Mouse (Mus musculus): ENCODE data around the gene Bcas3. TPM values are rescaled to one million over a fixed set of nuclear protein-coding genes. Genes with fewer than 3 reads are reported as not detected.
A peak's percentile ranks its signal among the peaks of the same experiment; 100 is the strongest.

The Bcas3 gene
- polyA plus RNA-seq, 1 experiment from 2014 or later = 31.2 TPM

DNA sequence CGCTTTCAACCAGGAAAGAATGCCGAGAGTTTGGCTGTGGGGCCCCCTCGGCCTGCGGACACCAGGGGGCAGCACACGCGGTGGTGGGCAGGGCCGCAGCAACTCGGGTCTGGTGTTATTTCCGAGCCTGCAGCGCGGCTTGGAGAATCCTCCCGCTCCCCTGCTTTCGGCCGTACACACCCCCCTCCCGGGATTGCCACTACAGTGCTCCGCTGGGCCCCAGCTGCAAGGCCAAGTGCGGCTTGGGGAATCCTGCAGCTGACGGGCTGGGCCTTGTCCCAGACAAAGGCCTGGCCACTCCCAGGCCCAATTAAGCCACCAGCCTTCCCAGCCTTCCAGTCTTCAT is 490.4 kb downstream of the Bcas3 start:
- DNase-seq (ENCODE audit: low spot score) (peak; percentile 90), ATAC-seq (replicated peaks; ENCODE audit: insufficient number of reproducible peaks, low FRiP score, low TSS enrichment, low read depth) (peak; percentile 61)
- H3K27me3 ChIP-seq (ENCODE audit: control insufficient read depth, insufficient read depth, low read length) = peaks cover 9% of the 10 kb centered on the region
- H3K9ac ChIP-seq (replicated peaks; ENCODE audit: low read length) = peak overlapping the region; percentile 80
- under 1% methylated on average over 18 of the region's 18 CpGs for WGBS
- peak overlapping the region; percentile 87 for H3K4me2 ChIP-seq (ENCODE audit: low read depth, low read length)
- no peaks in the 10 kb centered on the region for H3K9me3 ChIP-seq (replicated peaks; ENCODE audit: control insufficient read depth, low read length)
- H3K4me3 ChIP-seq (ENCODE audit: low read depth, low read length) = peak overlapping the region; percentile 79
- H3K4me1 ChIP-seq (ENCODE audit: control insufficient read depth, insufficient read depth, low read length) = peaks cover 2% of the 10 kb centered on the region
- peak overlapping the region; percentile 81 for H3K27ac ChIP-seq (replicated peaks; ENCODE audit: low read depth, low read length)
- H3K36me3 ChIP-seq (replicated peaks; ENCODE audit: control insufficient read depth, insufficient read depth, low read depth, low read length) = no peaks in the 10 kb centered on the region

DNA sequence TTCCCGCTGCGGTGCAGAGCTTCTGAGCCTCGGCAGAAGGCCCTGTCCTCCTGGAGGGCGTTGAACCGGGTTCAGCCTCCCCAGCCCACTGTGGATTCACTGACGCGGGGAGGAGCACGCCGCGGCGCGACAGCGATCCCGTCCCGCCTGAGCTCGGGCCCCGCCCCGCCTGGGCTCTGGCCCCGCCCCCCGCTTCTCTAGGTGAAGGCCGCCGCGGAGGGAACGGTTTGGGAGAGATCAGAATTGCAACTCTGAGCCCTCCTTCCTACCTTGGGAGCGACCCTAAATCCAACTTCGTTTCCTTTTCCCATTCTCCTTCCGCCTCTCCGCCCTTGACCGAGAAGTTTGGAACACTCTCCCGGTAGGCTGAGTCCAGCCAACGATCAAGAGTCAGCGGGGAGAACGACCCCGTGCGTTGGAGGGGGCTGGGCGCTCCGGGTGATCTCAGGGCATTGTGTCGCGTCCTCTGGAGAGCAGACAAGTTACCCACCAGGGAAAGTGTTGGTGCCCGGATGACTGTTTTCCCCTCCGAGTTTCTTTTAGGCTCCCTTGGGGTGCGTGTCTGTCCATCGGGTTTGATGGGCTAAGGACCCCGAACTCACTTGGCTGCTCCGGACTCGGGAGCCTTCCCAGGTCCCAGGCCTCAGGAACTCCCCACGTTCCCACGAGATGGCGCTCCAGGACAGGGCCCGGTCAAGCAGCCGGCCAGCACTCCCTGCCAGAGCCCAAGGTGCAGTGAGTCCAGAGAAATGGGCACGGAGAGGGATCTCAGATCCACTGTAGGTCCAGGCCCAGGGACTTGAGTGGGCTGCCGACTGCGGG is 491.4 kb downstream of the Bcas3 start:
- no peaks in the 10 kb centered on the region for H3K36me3 ChIP-seq (replicated peaks; ENCODE audit: control insufficient read depth, insufficient read depth, low read depth, low read length)
- peak overlapping the region; percentile 87 for H3K4me2 ChIP-seq (ENCODE audit: low read depth, low read length)
- peaks cover 8% of the 10 kb centered on the region for H3K27me3 ChIP-seq (ENCODE audit: control insufficient read depth, insufficient read depth, low read length)
- WGBS = under 1% methylated on average over 51 of the region's 54 CpGs
- DNase-seq (ENCODE audit: low spot score) = peak; percentile 91
- H3K27ac ChIP-seq (replicated peaks; ENCODE audit: low read depth, low read length) = peak overlapping the region; percentile 81
- peak overlapping the region; percentile 79 for H3K4me3 ChIP-seq (ENCODE audit: low read depth, low read length)
- H3K9ac ChIP-seq (replicated peaks; ENCODE audit: low read length) = peak overlapping the region; percentile 80
- peak; percentile 31 for ATAC-seq (replicated peaks; ENCODE audit: insufficient number of reproducible peaks, low FRiP score, low TSS enrichment, low read depth)
- H3K9me3 ChIP-seq (replicated peaks; ENCODE audit: control insufficient read depth, low read length) = no peaks in the 10 kb centered on the region
- H3K4me1 ChIP-seq (ENCODE audit: control insufficient read depth, insufficient read depth, low read length) = peaks cover 2% of the 10 kb centered on the region; the same call in 1 of the 2 replicates

DNA sequence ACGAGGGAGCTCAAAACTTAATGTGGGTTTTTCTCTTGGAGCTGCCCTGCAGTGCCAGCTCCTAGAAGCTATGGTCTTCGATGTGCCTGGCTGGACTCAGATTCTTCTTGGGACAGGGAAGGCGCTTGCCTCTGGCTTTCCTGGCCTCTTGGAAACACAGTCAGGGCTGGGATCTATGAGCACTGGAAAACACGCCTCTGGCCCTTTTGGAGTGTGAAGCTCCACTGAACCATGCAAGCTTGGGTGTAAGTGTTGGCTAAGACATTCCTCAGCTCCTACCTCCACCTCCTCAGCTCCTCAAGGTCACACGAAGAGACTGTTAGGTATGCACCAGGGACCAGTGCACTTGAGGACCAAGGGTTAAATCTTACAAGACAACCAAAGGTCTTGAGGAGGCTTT is 492.0 kb downstream of the Bcas3 start:
- peak overlapping the region; percentile 81; the same call in 1 of the 2 replicates for H3K27ac ChIP-seq (replicated peaks; ENCODE audit: low read depth, low read length)
- H3K36me3 ChIP-seq (replicated peaks; ENCODE audit: control insufficient read depth, insufficient read depth, low read depth, low read length) = no peaks in the 10 kb centered on the region
- no peaks in the 10 kb centered on the region for H3K9me3 ChIP-seq (replicated peaks; ENCODE audit: control insufficient read depth, low read length)
- H3K27me3 ChIP-seq (ENCODE audit: control insufficient read depth, insufficient read depth, low read length) = peaks cover 5% of the 10 kb centered on the region
- H3K4me3 ChIP-seq (ENCODE audit: low read depth, low read length) = peak overlapping the region; percentile 79
- H3K4me2 ChIP-seq (ENCODE audit: low read depth, low read length) = peak overlapping the region; percentile 87
- WGBS = 28% methylated on average over 5 of the region's 5 CpGs
- no peak for DNase-seq (ENCODE audit: low spot score)
- peaks cover 2% of the 10 kb centered on the region; the same call in 1 of the 2 replicates for H3K4me1 ChIP-seq (ENCODE audit: control insufficient read depth, insufficient read depth, low read length)
- no peak for ATAC-seq (replicated peaks; ENCODE audit: insufficient number of reproducible peaks, low FRiP score, low TSS enrichment, low read depth)
- peak overlapping the region; percentile 80 for H3K9ac ChIP-seq (replicated peaks; ENCODE audit: low read length)

DNA sequence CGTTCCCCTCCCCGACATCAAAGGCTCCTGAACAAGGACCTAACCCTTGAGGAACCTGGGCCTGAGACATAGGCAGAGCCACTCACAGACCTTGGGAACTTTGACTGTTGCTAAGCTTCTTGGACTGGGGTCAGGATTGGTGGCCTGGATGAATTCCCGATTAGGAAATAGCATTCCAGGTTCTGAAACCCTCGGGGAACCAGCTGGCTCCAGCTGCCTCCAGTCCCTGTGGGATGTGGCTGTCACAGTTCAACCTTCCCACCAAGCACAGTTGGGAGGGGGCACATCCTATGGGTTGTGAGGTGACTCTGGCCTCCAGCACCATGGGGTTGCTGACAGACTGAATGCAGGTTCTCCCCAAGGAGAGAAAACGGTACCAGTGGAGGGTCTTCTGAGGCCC is 493.0 kb downstream of the Bcas3 start:
- 45% methylated on average over 5 of the region's 5 CpGs for WGBS
- no peak overlapping the region for H3K4me2 ChIP-seq (ENCODE audit: low read depth, low read length)
- H3K36me3 ChIP-seq (replicated peaks; ENCODE audit: control insufficient read depth, insufficient read depth, low read depth, low read length) = no peaks in the 10 kb centered on the region
- no peak overlapping the region for H3K4me3 ChIP-seq (ENCODE audit: low read depth, low read length)
- H3K27me3 ChIP-seq (ENCODE audit: control insufficient read depth, insufficient read depth, low read length) = peaks cover 1% of the 10 kb centered on the region; the same call in 1 of the 2 replicates
- H3K27ac ChIP-seq (replicated peaks; ENCODE audit: low read depth, low read length) = no peak overlapping the region
- DNase-seq (ENCODE audit: low spot score) (no peak), ATAC-seq (replicated peaks; ENCODE audit: insufficient number of reproducible peaks, low FRiP score, low TSS enrichment, low read depth) (no peak)
- no peaks in the 10 kb centered on the region for H3K9me3 ChIP-seq (replicated peaks; ENCODE audit: control insufficient read depth, low read length)
- no peak overlapping the region for H3K9ac ChIP-seq (replicated peaks; ENCODE audit: low read length)
- H3K4me1 ChIP-seq (ENCODE audit: control insufficient read depth, insufficient read depth, low read length) = no peaks in the 10 kb centered on the region

DNA sequence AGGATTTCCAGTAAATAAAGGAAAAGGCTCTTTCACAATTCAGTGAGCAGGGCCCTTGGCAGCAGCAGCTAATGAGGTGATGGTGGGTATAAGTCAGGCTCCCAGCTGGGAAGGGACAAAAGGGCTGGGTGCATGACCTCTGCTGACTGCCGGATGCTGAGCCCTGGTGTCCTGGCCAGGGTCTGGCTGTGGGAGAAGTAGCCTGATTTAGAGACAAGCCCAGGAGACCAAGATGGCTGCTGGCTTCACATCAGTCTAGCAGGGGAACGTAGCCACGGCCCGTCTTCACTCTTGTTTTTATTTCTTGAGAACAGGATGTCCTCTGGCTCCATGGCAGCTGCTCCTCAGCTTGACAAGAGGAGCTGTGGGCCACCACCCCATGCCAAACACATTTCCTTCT is 493.5 kb downstream of the Bcas3 start:
- Histone ChIP-seq H3K27ac (replicated peaks; ENCODE audit: low read depth, low read length) (no peak overlapping the region), H3K36me3 (replicated peaks; ENCODE audit: control insufficient read depth, insufficient read depth, low read depth, low read length) (no peaks in the 10 kb centered on the region), H3K9me3 (replicated peaks; ENCODE audit: control insufficient read depth, low read length) (no peaks in the 10 kb centered on the region), H3K4me3 (ENCODE audit: low read depth, low read length) (no peak overlapping the region), H3K27me3 (ENCODE audit: control insufficient read depth, insufficient read depth, low read length) (no peaks in the 10 kb centered on the region), H3K9ac (replicated peaks; ENCODE audit: low read length) (0 out of 2 replicates have a peak overlapping the region, but pooled peaks have one; percentile 19), H3K4me2 (ENCODE audit: low read depth, low read length) (no peak overlapping the region), H3K4me1 (ENCODE audit: control insufficient read depth, insufficient read depth, low read length) (no peaks in the 10 kb centered on the region)
- no peak for ATAC-seq (replicated peaks; ENCODE audit: insufficient number of reproducible peaks, low FRiP score, low TSS enrichment, low read depth)
- DNase-seq (ENCODE audit: low spot score) = no peak
- WGBS = 47% methylated on average over 4 of the region's 4 CpGs

DNA sequence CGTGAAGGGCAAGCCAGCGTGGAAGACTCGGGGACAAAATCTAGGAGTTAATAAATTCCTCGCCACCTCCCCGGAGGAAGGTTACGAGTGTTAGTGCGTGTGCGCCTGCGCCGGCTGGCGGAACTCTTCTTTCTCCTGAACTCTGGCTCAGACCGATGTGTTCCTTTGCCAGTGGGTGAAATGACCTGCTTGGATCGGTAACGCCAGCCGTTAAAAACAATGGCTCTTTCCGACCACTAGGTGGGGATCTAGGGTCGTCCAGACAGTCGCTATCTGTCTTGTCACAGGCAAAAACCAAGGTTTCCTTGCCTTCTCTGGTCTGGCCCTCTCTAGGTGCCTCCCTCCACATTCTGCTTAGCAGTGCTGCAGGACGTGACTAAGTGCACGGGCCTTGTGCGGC is 496.1 kb downstream of the Bcas3 start:
- peak; percentile 93 for DNase-seq (ENCODE audit: low spot score)
- H3K4me2 ChIP-seq (ENCODE audit: low read depth, low read length) = peak overlapping the region; percentile 43
- H3K27me3 ChIP-seq (ENCODE audit: control insufficient read depth, insufficient read depth, low read length) = no peaks in the 10 kb centered on the region
- no peaks in the 10 kb centered on the region for H3K36me3 ChIP-seq (replicated peaks; ENCODE audit: control insufficient read depth, insufficient read depth, low read depth, low read length)
- ATAC-seq (replicated peaks; ENCODE audit: insufficient number of reproducible peaks, low FRiP score, low TSS enrichment, low read depth) = 0 out of 2 replicates have a peak, but pooled peaks have one; percentile 43
- H3K4me1 ChIP-seq (ENCODE audit: control insufficient read depth, insufficient read depth, low read length) = no peaks in the 10 kb centered on the region
- peak overlapping the region; percentile 29; the same call in 1 of the 2 replicates for H3K9ac ChIP-seq (replicated peaks; ENCODE audit: low read length)
- 1% methylated on average over 21 of the region's 21 CpGs for WGBS
- no peak overlapping the region for H3K4me3 ChIP-seq (ENCODE audit: low read depth, low read length)
- H3K27ac ChIP-seq (replicated peaks; ENCODE audit: low read depth, low read length) = no peak overlapping the region
- no peaks in the 10 kb centered on the region for H3K9me3 ChIP-seq (replicated peaks; ENCODE audit: control insufficient read depth, low read length)

DNA sequence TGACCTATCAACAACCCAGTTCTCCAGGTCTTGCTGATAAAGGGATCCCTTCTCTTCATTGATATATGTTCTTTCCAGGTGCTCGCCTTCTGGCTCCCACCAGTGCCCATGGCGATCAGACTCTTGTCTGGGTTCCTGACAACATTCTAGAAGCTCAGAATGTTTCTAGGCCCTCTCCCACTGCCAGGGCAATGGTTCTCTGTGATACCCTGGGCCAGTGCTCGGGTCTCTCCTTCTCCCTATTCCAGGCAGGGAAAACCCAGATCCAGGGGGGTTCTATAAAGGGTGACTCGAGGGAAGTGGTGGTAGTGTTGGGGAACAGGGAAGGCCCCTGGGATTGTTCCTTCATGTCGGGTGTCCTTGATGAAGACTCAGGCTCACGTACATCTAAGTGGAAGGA is 497.3 kb downstream of the Bcas3 start, which contains the start of gene Gm11444:
Gm11444 (minus strand) TSS at position 101 of the 400 bp plus-strand sequence.
- DNase-seq (ENCODE audit: low spot score) = no peak
- Histone ChIP-seq H3K4me1 (ENCODE audit: control insufficient read depth, insufficient read depth, low read length) (no peaks in the 10 kb centered on the region), H3K9me3 (replicated peaks; ENCODE audit: control insufficient read depth, low read length) (no peaks in the 10 kb centered on the region), H3K27me3 (ENCODE audit: control insufficient read depth, insufficient read depth, low read length) (no peaks in the 10 kb centered on the region), H3K4me2 (ENCODE audit: low read depth, low read length) (no peak within 1 kb of the TSS), H3K9ac (replicated peaks; ENCODE audit: low read length) (no peak within 1 kb of the TSS), H3K4me3 (ENCODE audit: low read depth, low read length) (no peak within 1 kb of the TSS), H3K27ac (replicated peaks; ENCODE audit: low read depth, low read length) (no peak within 1 kb of the TSS), H3K36me3 (replicated peaks; ENCODE audit: control insufficient read depth, insufficient read depth, low read depth, low read length) (no peaks in the 10 kb centered on the region)
- ATAC-seq (replicated peaks; ENCODE audit: insufficient number of reproducible peaks, low FRiP score, low TSS enrichment, low read depth) = no peak
- 87% methylated on average over 6 of the region's 6 CpGs for WGBS

DNA sequence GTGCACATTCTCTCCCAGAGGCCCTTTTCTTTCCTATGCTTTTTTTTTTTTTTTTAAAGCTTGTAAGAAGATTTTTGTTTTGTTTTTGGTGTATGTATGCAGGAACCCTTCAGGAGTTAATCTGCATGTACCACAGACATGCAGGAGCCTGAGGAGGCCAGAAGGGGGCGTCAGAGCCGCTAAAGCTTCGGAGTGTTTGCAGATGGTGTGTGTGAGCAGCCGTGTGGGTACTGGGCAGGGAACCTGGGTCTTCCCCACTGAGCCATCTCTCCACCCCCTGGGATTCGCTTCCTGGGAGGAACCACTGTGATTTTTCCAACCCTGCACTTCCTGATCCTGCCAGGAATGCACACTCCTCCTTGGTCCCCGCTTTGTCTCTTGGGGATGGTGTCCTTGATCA is 497.8 kb downstream of the Bcas3 start:
- Histone ChIP-seq H3K9ac (replicated peaks; ENCODE audit: low read length) (no peak overlapping the region), H3K4me1 (ENCODE audit: control insufficient read depth, insufficient read depth, low read length) (no peaks in the 10 kb centered on the region), H3K36me3 (replicated peaks; ENCODE audit: control insufficient read depth, insufficient read depth, low read depth, low read length) (no peaks in the 10 kb centered on the region), H3K4me2 (ENCODE audit: low read depth, low read length) (no peak overlapping the region), H3K4me3 (ENCODE audit: low read depth, low read length) (no peak overlapping the region), H3K27me3 (ENCODE audit: control insufficient read depth, insufficient read depth, low read length) (no peaks in the 10 kb centered on the region), H3K9me3 (replicated peaks; ENCODE audit: control insufficient read depth, low read length) (no peaks in the 10 kb centered on the region), H3K27ac (replicated peaks; ENCODE audit: low read depth, low read length) (no peak overlapping the region)
- ATAC-seq (replicated peaks; ENCODE audit: insufficient number of reproducible peaks, low FRiP score, low TSS enrichment, low read depth) (no peak), DNase-seq (ENCODE audit: low spot score) (no peak)
- WGBS = 35% methylated on average over 6 of the region's 6 CpGs
